Mouse (Mus musculus) testis, adult 2 months (tissue): ENCODE measurements around the gene Aurkb.

Source experiments
- CTCF ChIP-seq: fragments of 200-500 bp; IDR thresholded peaks from 2 replicates; pipeline ENCODE4 v1.5.1; 2012; ENCODE audit warnings: low read depth, mild to moderate bottlenecking, inconsistent platforms, low read length, moderate library complexity; ENCODE audit not compliant: control insufficient read depth, insufficient read depth, insufficient replicate concordance
- POLR2A ChIP-seq: fragments of 200-500 bp; IDR thresholded peaks from 2 replicates; pipeline ENCODE4 v1.6.1; 2012; ENCODE audit warnings: low read depth, mild to moderate bottlenecking, inconsistent platforms, low read length, moderate library complexity; ENCODE audit not compliant: control insufficient read depth

- TF ChIP-seq POLR2A (no peak), CTCF (peak; percentile 61; the same call in 1 of the 2 replicates)
Measured at GRCm38 (mm10) chr11:69035849-69036248, 9.6 kb upstream of the Aurkb start.
